Mouse (Mus musculus) A20 (cell line): ENCODE measurements around the gene Pkig.
"Not testable (repeated sequence)": the region's sequence is repeated elsewhere in the genome, so short reads cannot be mapped to it uniquely, and the experiment has no call there.

Source experiments
- DNase-seq: peaks from one replicate; pipeline ENCODE4 v3.0.0-alpha.2; 2011; ENCODE audit warnings: low read depth, low spot score

Pkig gene

DNA sequence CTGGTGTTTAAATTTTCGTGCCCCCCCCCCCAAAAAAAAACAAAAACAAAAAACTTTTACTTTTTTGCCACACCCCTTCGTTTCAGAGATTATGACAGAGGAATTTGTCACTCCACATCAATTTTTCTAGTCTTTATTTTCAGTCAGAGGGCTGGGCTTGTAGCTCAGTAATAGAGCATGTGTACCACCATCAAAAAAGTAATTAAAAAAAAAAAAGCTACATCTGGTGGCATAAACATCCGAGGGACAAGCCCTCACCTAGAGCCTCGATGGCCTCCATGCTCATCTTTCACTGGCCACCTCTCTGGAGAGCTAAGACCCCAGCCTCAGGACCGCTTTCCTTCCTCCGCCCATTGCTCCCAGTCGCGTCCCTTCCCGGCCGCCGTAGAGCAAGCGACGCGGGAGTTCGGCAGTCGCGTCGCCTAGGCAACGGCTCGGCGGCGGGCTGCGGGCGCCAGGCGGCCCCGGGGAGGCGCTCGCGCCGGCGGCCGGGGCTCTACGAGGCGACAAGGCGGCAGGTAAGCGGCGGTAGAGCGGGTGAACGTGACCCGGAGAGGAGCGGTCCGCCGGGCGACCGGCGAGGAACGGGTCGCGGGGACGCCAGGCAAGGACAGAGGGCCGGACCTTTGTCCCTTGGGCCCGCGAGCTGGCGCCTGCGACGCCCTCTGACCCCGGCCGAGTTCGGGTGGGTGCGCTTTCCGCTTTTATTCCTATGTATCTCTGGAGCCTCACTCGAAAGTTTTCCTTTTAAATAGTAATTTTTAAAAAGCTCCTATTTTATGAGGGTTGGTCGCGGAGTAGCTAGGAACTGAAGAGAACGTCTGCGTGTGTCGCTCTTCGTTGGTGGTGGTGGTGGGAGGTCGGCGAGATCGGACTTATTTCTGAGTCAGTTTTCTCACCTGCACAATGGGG, at the start of gene Pkig:
Pkig (plus strand) TSS at position 412 of the 912 bp plus-strand sequence.
- peak; percentile 92 for DNase-seq

DNA sequence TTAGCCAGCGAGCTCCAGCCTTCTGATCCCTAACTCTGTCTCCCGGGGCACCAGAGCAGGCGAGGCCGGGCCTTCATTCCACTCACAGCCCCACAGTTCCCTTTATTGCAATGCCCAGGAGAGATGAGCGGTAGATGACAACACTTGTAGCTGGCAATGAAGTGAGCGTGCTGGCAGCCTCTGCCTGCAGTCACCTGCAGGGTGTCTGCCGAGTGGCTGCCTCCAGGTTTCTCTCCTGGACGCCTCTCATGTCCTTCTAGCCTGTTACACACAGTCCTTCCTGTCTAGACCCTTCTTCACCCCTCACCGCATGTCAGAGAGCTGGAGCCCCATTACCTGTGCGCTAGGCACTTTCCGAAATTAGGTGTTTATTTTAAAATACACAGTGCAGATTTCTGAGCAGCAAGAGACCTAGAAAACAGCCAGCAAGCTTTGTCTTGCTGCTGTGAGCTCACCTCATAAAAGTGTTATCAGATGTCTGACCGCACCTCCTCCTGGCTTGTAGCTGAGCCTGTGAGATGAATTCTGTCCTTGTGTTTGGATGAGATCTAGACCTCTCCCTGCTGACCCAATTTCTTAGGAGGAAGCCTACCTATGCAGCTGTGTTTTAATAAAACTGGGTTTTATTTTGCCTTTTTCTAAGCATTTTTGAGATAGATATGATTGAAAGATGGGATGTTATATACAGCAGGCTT, 48.8 kb upstream of the Pkig start:
- DNase-seq: no peak

DNA sequence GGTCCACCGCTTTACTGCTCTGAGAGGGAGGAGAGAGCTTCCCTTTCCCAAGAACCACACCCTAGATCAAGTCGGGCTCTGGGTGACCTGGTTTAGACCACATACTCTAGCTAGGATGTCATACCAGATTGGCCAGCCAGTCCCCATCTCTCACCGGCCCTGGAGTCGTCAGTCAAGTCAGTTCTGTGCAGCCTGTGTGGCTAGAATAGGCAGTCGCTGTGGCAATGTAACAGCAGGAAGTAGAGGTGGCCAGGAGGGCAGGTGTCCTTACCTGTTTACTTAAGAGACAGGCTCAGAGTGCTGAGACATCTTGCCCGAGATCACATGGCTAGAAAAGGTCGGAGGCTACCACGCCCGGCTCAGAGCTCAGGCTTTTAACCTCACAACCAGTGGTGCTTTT, 47.0 kb upstream of the Pkig start:
- no peak for DNase-seq

- no peak for DNase-seq
These were observed 45.0 kb upstream of the Pkig start for GRCm38 (mm10) chr2:163613206-163613605.

DNA sequence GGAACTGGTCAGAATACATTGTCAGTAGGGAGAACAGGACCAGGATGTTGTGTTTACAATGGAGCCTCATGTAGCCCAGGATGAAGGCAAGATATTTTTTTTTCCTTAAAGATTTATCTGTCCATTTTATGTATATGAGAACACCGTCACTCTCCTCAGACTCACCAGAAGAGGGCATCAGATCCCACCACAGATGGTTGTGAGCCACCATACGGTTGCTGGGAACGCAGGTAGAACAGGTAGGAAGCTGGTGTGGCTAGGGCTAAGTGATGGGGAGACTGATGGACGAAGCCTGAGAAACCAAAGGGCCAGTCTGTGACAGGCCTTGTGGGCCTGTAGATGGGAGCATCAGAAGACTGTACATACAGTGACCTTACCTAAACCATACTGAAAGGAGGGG, 44.2 kb upstream of the Pkig start:
- no peak for DNase-seq

- no peak for DNase-seq
These were observed 42.8 kb upstream of the Pkig start for GRCm38 (mm10) chr2:163615401-163615800.

- DNase-seq: peak; percentile 38
These were observed 42.1 kb upstream of the Pkig start for GRCm38 (mm10) chr2:163615906-163616651.

DNA sequence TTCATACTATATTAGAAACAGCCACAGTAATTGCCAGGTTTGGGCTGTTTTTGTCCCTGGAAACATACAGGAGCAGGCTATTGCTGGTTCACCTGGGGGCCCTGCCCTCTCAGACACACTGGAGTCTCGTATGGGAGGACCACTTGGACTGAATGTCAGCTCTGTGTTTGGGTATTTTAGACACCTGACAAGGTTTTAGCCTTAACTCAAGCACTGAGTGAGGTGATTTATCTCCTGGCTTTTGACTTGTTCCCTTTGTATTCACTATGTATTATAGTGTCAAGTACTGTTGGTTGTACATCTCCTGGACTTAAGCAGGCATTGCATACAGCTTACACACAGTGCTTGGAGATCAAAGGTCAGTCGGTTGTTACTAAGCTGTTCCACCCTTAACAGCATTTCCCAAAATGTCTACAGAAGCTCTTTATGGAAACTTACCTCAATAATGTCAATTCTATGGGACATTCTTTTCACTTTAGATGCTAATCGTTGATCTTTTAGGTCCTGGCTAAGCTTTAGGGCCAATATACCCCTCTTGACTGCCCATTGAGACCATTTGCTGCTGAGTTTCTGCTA, 41.4 kb upstream of the Pkig start:
- DNase-seq: peak; percentile 57

DNA sequence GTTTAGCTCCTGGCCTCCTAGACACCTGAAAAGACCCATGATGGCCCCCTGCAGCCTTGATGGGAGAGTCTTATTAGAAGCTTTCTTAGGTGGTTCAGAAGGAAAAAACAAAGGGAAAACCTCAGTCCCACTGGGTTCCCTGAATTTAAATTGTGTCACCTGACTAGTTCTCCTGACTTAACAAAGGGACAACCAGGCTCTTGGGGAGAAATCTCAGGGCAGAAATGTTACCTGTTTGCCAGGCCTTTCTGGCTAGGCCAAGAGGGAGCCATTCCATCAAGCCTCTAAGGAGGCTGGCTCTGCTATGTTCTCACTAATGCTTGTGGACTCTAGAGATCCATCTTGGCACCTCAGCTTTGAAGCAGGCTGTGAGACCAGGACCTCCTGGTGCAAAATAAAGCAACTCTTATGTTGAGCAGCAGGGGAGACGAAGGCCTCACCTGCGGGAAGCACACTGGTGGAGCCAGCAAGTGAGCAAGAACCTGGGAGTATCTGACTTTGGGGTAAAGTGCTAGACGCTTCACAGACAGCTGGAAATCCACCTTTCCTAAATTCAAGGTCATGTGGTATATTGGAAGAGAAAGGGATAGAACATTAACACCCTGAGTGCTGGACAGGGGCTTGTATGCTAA, 40.8 kb upstream of the Pkig start:
- peak; percentile 46 for DNase-seq

DNA sequence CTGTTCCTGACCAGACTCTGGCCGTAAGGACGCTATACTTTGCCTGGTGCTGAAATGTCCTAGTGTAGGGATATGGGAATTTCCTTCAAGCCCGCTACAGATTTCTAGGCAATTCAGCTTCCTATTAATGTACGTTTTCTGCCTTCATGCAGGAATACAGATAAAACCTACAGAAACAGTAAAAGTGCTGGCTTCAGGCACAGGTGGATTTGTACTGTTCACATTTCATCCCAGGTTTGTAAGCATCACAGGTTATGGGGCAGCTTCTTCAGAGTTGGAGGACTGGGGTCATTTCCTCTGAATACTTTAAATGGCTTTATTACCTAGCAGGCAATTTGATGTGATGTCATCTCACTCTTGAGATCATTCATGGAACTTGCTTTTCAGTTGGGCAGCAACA, 40.3 kb upstream of the Pkig start:
- DNase-seq: peak; percentile 37

DNA sequence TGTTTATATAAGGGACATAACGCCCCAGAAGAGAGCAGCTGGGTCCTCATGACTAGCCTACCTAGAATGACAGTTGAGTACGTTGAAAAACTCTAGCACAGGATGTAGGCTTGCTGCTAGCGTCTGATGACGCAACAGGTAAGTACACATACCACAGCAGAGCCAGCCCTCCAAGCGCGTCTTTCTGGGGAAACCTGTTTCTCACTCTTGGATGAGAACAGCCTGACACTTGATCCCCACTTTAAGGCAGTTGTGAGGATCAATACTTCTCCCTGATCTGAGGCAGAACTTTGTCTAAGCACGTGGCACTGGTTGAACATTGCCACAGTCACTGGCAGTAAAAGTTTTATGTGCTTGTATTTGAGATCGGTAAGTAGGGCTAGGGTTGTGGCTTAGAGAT, 37.7 kb upstream of the Pkig start:
- no peak for DNase-seq

- not testable (repeated sequence) for DNase-seq
These were observed 36.8 kb upstream of the Pkig start for GRCm38 (mm10) chr2:163621401-163621800.

GRCm38 (mm10) chr2:163631223-163631622, 27.0 kb upstream of the Pkig start:
- no peak for DNase-seq

DNA sequence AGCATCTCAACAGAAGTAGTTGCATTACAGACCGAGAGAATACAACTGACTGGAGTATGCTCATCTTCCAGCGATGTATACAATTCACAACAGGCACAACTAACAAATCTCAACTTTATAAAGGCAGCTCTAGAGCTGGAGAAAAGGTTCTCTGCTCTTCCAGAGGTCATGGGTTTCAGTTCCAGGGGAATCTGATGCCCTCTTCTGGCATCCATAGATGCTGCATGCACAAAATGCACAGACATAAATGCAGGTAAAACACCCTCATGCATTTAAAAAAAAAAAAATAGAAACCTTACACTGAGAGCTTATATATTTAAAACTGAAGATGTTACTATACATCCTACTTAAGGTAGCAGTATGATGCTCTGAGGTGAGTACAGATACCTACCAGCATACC, 26.5 kb upstream of the Pkig start:
- DNase-seq: no peak

GRCm38 (mm10) chr2:163634211-163634610, 24.0 kb upstream of the Pkig start:
- DNase-seq: no peak

DNA sequence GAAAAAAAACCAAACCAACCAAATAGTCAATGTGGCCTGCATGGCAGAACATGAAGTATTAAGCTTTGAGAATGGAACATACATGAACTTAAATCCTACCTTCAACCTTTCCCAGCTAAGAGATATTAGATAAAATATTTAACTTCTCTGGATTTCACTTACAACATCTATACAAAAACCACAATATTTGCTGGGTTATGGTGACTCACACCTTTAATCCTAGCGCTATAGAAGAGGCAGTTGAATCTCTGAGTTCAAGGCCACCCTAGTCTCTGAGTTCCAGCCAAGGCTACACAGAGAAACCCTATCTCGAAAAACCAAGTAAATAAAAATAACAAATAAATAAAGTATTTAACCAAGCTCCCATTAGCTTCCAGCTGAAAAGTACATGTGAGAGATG, 22.1 kb upstream of the Pkig start:
- no peak for DNase-seq

- DNase-seq: no peak
These were observed 20.4 kb upstream of the Pkig start for GRCm38 (mm10) chr2:163637655-163638266.

DNA sequence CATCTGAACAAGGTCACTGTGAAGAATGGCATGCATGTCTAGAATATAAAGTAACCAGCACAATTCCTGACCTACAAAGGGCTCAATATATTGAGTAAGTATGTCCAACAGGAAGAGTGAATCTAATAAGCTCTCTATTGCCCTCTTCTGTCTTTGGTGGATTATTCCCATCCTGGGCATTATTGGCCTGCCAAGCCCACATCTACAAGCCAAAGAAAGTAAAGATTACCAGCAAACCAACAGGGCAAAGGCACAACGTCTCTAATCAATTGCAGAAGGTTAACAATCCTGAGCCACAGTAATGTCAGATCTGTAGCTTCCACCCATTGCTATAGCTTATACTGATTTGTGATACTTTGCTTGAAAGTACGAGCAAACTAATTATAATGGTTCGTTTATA, 17.7 kb upstream of the Pkig start:
- DNase-seq: peak; percentile 36

DNA sequence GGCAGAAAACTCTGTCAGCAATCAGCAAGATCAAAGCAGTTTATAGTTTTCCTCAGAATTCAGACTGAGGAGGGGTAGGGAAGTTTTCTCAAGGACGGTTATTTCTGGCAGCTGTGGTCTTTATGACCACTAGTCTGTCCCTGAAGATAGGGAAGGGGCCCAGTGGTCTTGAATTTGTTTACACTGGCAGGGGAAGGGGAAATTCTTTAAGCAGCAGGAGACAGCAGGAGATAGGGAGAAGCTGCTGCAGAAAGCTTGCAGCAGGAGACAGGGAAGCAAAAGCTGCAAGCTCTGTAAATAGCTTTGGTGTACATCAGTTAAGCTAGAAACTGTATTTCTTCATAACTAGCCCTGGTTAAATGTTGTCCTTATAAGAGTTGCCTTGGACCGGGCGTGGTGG, 16.5 kb upstream of the Pkig start:
- no peak for DNase-seq

GRCm38 (mm10) chr2:163642685-163643575, 15.3 kb upstream of the Pkig start:
- DNase-seq: peak; percentile 97
